Mouse (Mus musculus) myocyte (in vitro differentiated cells): Measurements from ENCODE around the gene Hs6st2. TPM values are rescaled to one million over a fixed set of nuclear protein-coding genes. Genes with fewer than 3 reads are reported as not detected.

ENCODE experiments used
- H3K27me3 ChIP-seq: one replicate; pipeline ENCODE4 v1.6.1; 2011; ENCODE audit not compliant: control insufficient read depth, insufficient read depth, insufficient read length
- H3K36me3 ChIP-seq: one replicate; pipeline ENCODE4 v1.6.1; 2011; ENCODE audit not compliant: control insufficient read depth, insufficient read depth
- H3K4me2 ChIP-seq: one replicate; pipeline ENCODE4 v1.6.1; 2011; ENCODE audit warnings: low read depth, control low read depth
- H3K4me3 ChIP-seq: one replicate; pipeline ENCODE4 v1.5.1; 2011; ENCODE audit warnings: mild to moderate bottlenecking, control low read depth, moderate library complexity
- H3K79me2 ChIP-seq: one replicate; pipeline ENCODE4 v1.6.1; 2011; ENCODE audit not compliant: control insufficient read depth, insufficient read depth
- H3ac ChIP-seq: one replicate; pipeline ENCODE4 v1.6.1; 2011; ENCODE audit not compliant: control insufficient read depth, insufficient read length
- CEBPB ChIP-seq: IDR thresholded peaks from 2 replicates; pipeline ENCODE4 v1.6.1; 2011; ENCODE audit warnings: mild to moderate bottlenecking, moderate library complexity; ENCODE audit not compliant: poor library complexity, insufficient read depth, severe bottlenecking
- E2F4 ChIP-seq: IDR thresholded peaks from one replicate; pipeline ENCODE4 v1.6.1; 2011; ENCODE audit warnings: mild to moderate bottlenecking, control low read depth, moderate library complexity; ENCODE audit not compliant: insufficient read depth
- MAX ChIP-seq: IDR thresholded peaks from one replicate; pipeline ENCODE4 v1.6.1; 2011; ENCODE audit warnings: low read depth, mild to moderate bottlenecking, control low read depth
- MYOD1 ChIP-seq, 3 experiments: IDR thresholded peaks; one replicate each; pipeline ENCODE4 v1.6.1; 2011; ENCODE audit warnings: control low read depth in 2 of 3, low read depth in 2 of 3, mild to moderate bottlenecking in 2 of 3, moderate library complexity in 1 of 3; ENCODE audit not compliant: insufficient read length in 2 of 3, control insufficient read depth in 1 of 3
- MYOG ChIP-seq, 3 experiments: IDR thresholded peaks; one replicate each; pipeline ENCODE4 v1.6.1; 2011; ENCODE audit warnings: control low read depth in 2 of 3, low read depth in 2 of 3, mild to moderate bottlenecking in 2 of 3; ENCODE audit not compliant: insufficient read length in 2 of 3, control insufficient read depth in 1 of 3, insufficient read depth in 1 of 3
- POLR2A ChIP-seq: IDR thresholded peaks from one replicate; pipeline ENCODE4 v1.6.1; 2011; ENCODE audit warnings: low read depth, mild to moderate bottlenecking, control low read depth, moderate library complexity; ENCODE audit not compliant: insufficient read length
- POLR2AphosphoS2 ChIP-seq: IDR thresholded peaks from one replicate; pipeline ENCODE4 v1.6.1; 2011; ENCODE audit warnings: low read depth, control low read depth; ENCODE audit not compliant: insufficient read length
- REST ChIP-seq: IDR thresholded peaks from one replicate; pipeline ENCODE4 v1.6.1; 2011; ENCODE audit warnings: mild to moderate bottlenecking, control low read depth, moderate library complexity; ENCODE audit not compliant: insufficient read depth, insufficient read length
- SRF ChIP-seq: IDR thresholded peaks from one replicate; pipeline ENCODE4 v1.6.1; 2011; ENCODE audit warnings: low read depth; ENCODE audit not compliant: control insufficient read depth, insufficient read length
- TCF12 ChIP-seq: IDR thresholded peaks from one replicate; pipeline ENCODE4 v1.6.1; 2011; ENCODE audit warnings: mild to moderate bottlenecking, control low read depth; ENCODE audit not compliant: poor library complexity, insufficient read depth, severe bottlenecking
- TCF3 ChIP-seq: IDR thresholded peaks from one replicate; pipeline ENCODE4 v1.6.1; 2011; ENCODE audit warnings: low read depth, control low read depth; ENCODE audit not compliant: insufficient read length
- USF1 ChIP-seq: IDR thresholded peaks from one replicate; pipeline ENCODE4 v1.6.1; 2011; ENCODE audit warnings: low read depth, mild to moderate bottlenecking, control low read depth, moderate library complexity
- polyA plus RNA-seq: library from polyadenylated mRNA; unstranded; fragments of >200 nt; fragmentation: generic; extraction: Trizol; gene quantifications from one replicate; pipeline ENCODE4 v1.2.1, GENCODE M21; 2012; ENCODE audit warnings: missing spikeins

The Hs6st2 gene
- polyA plus RNA-seq, 1 experiment = 0.38 TPM

DNA sequence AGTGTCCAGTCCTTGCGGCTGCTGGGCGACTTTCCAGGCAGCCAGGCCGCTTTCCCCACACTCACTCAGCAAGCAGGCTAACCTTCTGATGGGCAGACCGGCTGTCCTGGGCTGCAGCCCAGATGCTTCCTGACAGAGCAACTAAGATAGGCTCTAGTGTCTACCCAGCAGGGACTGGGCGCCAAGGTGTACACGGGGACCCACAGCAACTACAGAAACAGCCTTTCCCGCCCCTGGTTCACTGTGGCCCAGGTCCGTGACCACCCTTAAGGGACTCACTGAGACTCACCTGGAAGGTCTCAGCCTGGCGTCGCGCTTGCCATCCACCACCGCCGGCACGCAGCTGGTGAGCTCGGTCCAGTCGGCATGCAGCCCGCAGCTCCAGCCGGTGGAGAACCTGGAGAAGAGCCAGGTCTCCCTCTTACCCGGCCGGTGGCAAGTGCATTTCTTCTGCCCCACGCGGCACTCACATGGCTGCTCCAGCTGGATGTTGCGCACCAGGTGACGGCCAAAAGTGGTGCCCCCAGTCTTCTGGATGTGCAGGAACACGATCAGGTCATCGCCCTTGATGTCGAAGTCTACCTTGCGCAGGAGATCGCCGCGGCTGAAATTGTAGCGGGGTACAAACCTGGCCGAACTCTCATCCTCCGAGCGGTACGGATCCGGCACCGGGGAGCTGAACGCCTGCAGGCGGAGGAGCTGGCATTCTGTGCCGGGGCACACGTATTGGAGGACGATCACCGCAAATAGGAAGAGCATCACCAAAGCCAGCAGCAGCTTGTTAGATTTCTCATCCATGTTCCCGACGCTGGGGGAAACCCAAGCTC is 1.8 kb downstream of the Hs6st2 start:
- TF ChIP-seq REST (no peak), USF1 (no peak), MYOD1 (IDR thresholded peaks at IDR 0.05; ENCODE audit: control insufficient read depth in 1 of 3, insufficient read length in 2 of 3, low read depth in 2 of 3) (no peak), SRF (no peak), E2F4 (no peak), TCF12 (no peak), CEBPB (no peak), POLR2A (no peak), MAX (no peak), TCF3 (no peak), POLR2AphosphoS2 (no peak), MYOG (IDR thresholded peaks at IDR 0.05; ENCODE audit: control insufficient read depth in 1 of 3, insufficient read depth in 1 of 3, insufficient read length in 2 of 3, low read depth in 2 of 3) (no peak)
- no peaks in the 10 kb centered on the region for H3K36me3 ChIP-seq
- H3K4me3 ChIP-seq = no peak overlapping the region

DNA sequence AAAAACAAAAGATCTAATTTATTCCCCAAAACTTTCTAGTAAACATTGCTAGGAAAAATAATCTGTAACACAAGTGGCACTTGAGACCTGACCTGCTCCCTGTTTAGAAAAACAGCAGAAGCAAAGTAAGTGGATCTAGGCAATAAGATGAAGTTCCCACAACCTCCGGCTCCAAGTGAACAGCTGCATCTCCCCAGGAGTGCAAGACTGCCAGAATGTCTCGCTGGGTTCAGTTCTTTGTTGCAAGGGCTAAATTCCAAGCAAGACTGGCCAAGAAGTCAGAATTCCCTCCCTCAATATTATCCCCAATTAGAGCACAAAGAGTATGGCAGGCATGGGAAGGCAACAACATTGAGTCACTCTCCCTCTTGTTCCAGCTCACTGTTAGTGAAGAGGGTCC is 23.4 kb downstream of the Hs6st2 start:
- Histone ChIP-seq H3ac (no peak overlapping the region), H3K27me3 (no peaks in the 10 kb centered on the region), H3K4me2 (no peak overlapping the region), H3K36me3 (no peaks in the 10 kb centered on the region), H3K4me3 (no peak overlapping the region), H3K79me2 (no peaks in the 10 kb centered on the region)
- TF ChIP-seq CEBPB = no peak
- TF ChIP-seq REST = no peak
- TF ChIP-seq POLR2A = no peak
- no peak for TF ChIP-seq TCF12
- TF ChIP-seq E2F4 = no peak
- TF ChIP-seq MAX = no peak
- TF ChIP-seq MYOD1 (IDR thresholded peaks at IDR 0.05; ENCODE audit: control insufficient read depth in 1 of 3, insufficient read length in 2 of 3, low read depth in 2 of 3) = no peak
- no peak for TF ChIP-seq TCF3
- TF ChIP-seq MYOG (IDR thresholded peaks at IDR 0.05; ENCODE audit: control insufficient read depth in 1 of 3, insufficient read depth in 1 of 3, insufficient read length in 2 of 3, low read depth in 2 of 3) = no peak
- TF ChIP-seq POLR2AphosphoS2 = no peak
- TF ChIP-seq USF1 = no peak
- no peak for TF ChIP-seq SRF

More for the DNA sequence above, 1.8 kb downstream of the Hs6st2 start:
- H3K27me3 ChIP-seq = no peaks in the 10 kb centered on the region
- H3K4me2 ChIP-seq = no peak overlapping the region
- H3ac ChIP-seq = no peak overlapping the region
- H3K79me2 ChIP-seq = no peaks in the 10 kb centered on the region

DNA sequence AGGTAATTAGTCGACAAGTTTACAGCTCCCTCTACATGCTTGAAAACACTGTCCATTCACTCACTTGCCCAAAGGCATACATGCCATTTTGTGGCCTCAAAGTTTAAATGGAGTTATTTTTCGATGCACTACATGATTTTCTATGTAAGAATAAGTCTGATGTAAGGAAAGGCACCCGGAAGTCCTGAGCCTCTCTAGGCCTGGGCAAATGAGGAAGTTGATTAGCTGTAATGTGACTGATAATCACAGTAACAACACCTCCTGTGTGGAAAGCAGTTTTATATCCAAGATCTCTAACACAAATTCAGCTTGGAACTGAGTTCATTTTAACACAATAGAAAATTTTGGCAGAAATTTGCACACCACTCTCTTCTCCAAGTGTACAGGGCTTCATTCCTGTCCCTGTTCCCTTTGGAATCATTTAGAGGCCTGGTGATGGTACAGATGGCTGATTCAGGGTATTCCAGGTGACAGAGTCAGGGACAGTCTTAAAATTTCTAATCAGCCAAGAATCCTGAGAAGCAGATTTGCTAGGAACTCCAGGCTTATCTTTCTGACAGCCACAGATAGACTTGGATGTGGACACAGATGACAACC is 38.9 kb downstream of the Hs6st2 start:
- Histone ChIP-seq H3K4me3 (no peak overlapping the region), H3K36me3 (no peaks in the 10 kb centered on the region), H3K27me3 (no peaks in the 10 kb centered on the region), H3ac (no peak overlapping the region), H3K4me2 (no peak overlapping the region), H3K79me2 (no peaks in the 10 kb centered on the region)
- TF ChIP-seq SRF (no peak), POLR2A (no peak), MYOG (IDR thresholded peaks at IDR 0.05; ENCODE audit: control insufficient read depth in 1 of 3, insufficient read depth in 1 of 3, insufficient read length in 2 of 3, low read depth in 2 of 3) (no peak), MYOD1 (IDR thresholded peaks at IDR 0.05; ENCODE audit: control insufficient read depth in 1 of 3, insufficient read length in 2 of 3, low read depth in 2 of 3) (no peak), POLR2AphosphoS2 (no peak), TCF3 (no peak), MAX (no peak), TCF12 (no peak), E2F4 (no peak), USF1 (no peak), REST (no peak), CEBPB (no peak)

DNA sequence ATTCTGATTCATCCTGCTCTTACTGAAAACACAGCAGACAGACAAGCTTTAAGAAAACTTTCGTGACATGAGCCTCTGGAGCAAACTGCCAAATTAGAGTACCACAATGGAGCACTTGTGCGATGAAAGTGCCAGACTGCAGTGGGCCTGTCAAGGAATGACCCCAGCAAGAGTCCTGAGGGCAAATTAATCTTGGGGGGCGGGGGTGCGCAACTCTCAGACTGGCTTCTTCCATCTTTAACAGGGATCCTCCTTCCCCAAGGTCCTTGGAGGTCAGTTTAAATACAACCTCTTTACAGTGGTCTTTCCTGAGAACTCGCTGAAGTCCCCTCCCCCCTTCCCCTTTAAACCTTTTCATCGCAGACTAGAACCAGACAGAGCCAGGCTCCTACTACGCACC is 45.9 kb downstream of the Hs6st2 start:
- Histone ChIP-seq H3K27me3 (no peaks in the 10 kb centered on the region), H3K4me3 (no peak overlapping the region), H3ac (no peak overlapping the region), H3K79me2 (no peaks in the 10 kb centered on the region), H3K4me2 (no peak overlapping the region), H3K36me3 (no peaks in the 10 kb centered on the region)
- TF ChIP-seq POLR2A = no peak
- no peak for TF ChIP-seq REST
- TF ChIP-seq MAX = no peak
- no peak for TF ChIP-seq POLR2AphosphoS2
